Mouse (Mus musculus): ENCODE results near the gene Smpdl3b. TPM values are rescaled to one million over a fixed set of nuclear protein-coding genes. Genes with fewer than 3 reads are reported as not detected.

Smpdl3b gene
- total RNA-seq, 2 experiments from 2014 or later: 0.97 to 1.2 TPM

GRCm38 (mm10) chr4:132735894-132736293 lies 21.2 kb downstream of the Smpdl3b start:
- intact Hi-C loops (cut with DNase I): no loop called here
- no peak for DNase-seq

GRCm38 (mm10) chr4:132735389-132735788 lies 21.7 kb downstream of the Smpdl3b start:
- no peak for DNase-seq
- intact Hi-C loops (cut with DNase I): no loop called here

- intact Hi-C loops (cut with DNase I): no loop called here
- no peak for DNase-seq
These were observed 22.3 kb downstream of the Smpdl3b start for GRCm38 (mm10) chr4:132734766-132735165.

- DNase-seq: no peak
- intact Hi-C loops (cut with DNase I): no loop called here
These were observed 23.8 kb downstream of the Smpdl3b start for GRCm38 (mm10) chr4:132733071-132733770.

GRCm38 (mm10) chr4:132732148-132732684 lies 24.8 kb downstream of the Smpdl3b start, which contains the start of gene Xkr8:
Gene Xkr8, minus strand, starts transcription at chr4:132732546.
- intact Hi-C loops (cut with DNase I): no loop called here
- DNase-seq: peak; percentile 91

GRCm38 (mm10) chr4:132731616-132732015 lies 25.4 kb downstream of the Smpdl3b start:
- DNase-seq: no peak
- intact Hi-C loops (cut with DNase I): no loop called here

- DNase-seq: no peak
- intact Hi-C loops (cut with DNase I): no loop called here
These were observed 28.8 kb downstream of the Smpdl3b start for GRCm38 (mm10) chr4:132728233-132728632.

GRCm38 (mm10) chr4:132718251-132718650 lies 38.8 kb downstream of the Smpdl3b start:
- DNase-seq: no peak
- intact Hi-C loops (cut with DNase I): no loop called here

- intact Hi-C loops (cut with DNase I): no loop called here
- DNase-seq: no peak
These were observed 43.9 kb downstream of the Smpdl3b start for GRCm38 (mm10) chr4:132713181-132713580.

GRCm38 (mm10) chr4:132706885-132707284 lies 50.2 kb downstream of the Smpdl3b start:
- intact Hi-C loops (cut with DNase I): loop anchor here (10.0 kb wide), 1 partner anchor 118 kb away; no protein-coding TSS in a partner anchor
- no peak for DNase-seq

GRCm38 (mm10) chr4:132702076-132702475 lies 55.0 kb downstream of the Smpdl3b start:
- intact Hi-C loops (cut with DNase I): loop anchor here (10.0 kb wide), 1 partner anchor 123 kb away; no protein-coding TSS in a partner anchor
- DNase-seq: no peak

GRCm38 (mm10) chr4:132693366-132693765 lies 63.7 kb downstream of the Smpdl3b start:
- intact Hi-C loops (cut with DNase I): no loop called here
- no peak for DNase-seq

- intact Hi-C loops (cut with DNase I): no loop called here
- no peak for DNase-seq
These were observed 67.4 kb downstream of the Smpdl3b start for GRCm38 (mm10) chr4:132689634-132690033.

Other genes starting within 250 kb of the Smpdl3b start
- 1 to 10 TPM; 6.8 to 7.0 TPM for gene Sesn2, start 246.8 kb downstream of the Smpdl3b start, total RNA-seq (2021)
- 100 to 1,000 TPM; 652 to 682 TPM for gene Atpif1, start 223.6 kb downstream of the Smpdl3b start, total RNA-seq (2021)
- gene Dnajc8, start 221.7 kb downstream of the Smpdl3b start, total RNA-seq (2021): 10 to 100 TPM; 83.6 to 83.7 TPM
- gene Ptafr, start 193.2 kb downstream of the Smpdl3b start, total RNA-seq (2021): 1 to 10 TPM in 1 of 2 experiments, under 1 TPM in 1; 0.58 to 1.1 TPM
- 10 to 100 TPM; 24.5 to 25.7 TPM for gene Eya3, start 118.3 kb downstream of the Smpdl3b start, total RNA-seq (2021)
- 1 to 10 TPM; 4.3 to 4.8 TPM for gene Xkr8, start 24.7 kb downstream of the Smpdl3b start, total RNA-seq (2021)
- gene Rpa2, start 11.1 kb upstream of the Smpdl3b start, total RNA-seq (2021): 10 to 100 TPM; 15.4 to 16.0 TPM
- under 1 TPM; 0.52 to 0.81 TPM for gene Themis2, start 39.1 kb upstream of the Smpdl3b start, total RNA-seq (2021)
- 10 to 100 TPM; 47.5 to 55.0 TPM for gene Ppp1r8, start 85.9 kb upstream of the Smpdl3b start, total RNA-seq (2021)
- gene Stx12, start 127.3 kb upstream of the Smpdl3b start, total RNA-seq (2021): 100 to 1,000 TPM; 146 to 153 TPM
- gene Fam76a, start 165.3 kb upstream of the Smpdl3b start, total RNA-seq (2021): 10 to 100 TPM; 24.3 to 25.4 TPM
- under 1 TPM; 0.42 to 0.44 TPM for gene Fgr, start 216.8 kb upstream of the Smpdl3b start, total RNA-seq (2021)

Data from left cerebral cortex, postnatal 4 days (tissue).